Mouse (Mus musculus) midbrain, embryonic 10.5 days (tissue): ENCODE measurements around the gene Otx1. TPM values are rescaled to one million over a fixed set of nuclear protein-coding genes. Genes with fewer than 3 reads are reported as not detected.

ENCODE experiments used
- DNase-seq: peaks from one replicate; pipeline ENCODE4 v3.0.0-alpha.2; 2017; ENCODE audit warnings: low spot score
- H3K27ac ChIP-seq: fragments of 300-500 bp; sonication (generic); replicated peaks from 2 replicates; pipeline ENCODE4 v1.5.1; 2016; ENCODE audit warnings: mild to moderate bottlenecking
- H3K27me3 ChIP-seq: fragments of 300-500 bp; sonication (generic); 2 replicates; pipeline ENCODE4 v1.6.1; 2016; ENCODE audit warnings: low read depth, mild to moderate bottlenecking; ENCODE audit not compliant: poor library complexity, severe bottlenecking
- H3K36me3 ChIP-seq: fragments of 300-500 bp; sonication (generic); 2 replicates; pipeline ENCODE4 v1.6.1; 2016; ENCODE audit warnings: mild to moderate bottlenecking, moderate library complexity
- H3K4me1 ChIP-seq: fragments of 300-500 bp; sonication (generic); 2 replicates; pipeline ENCODE4 v1.6.1; 2016
- H3K4me3 ChIP-seq: fragments of 300-500 bp; sonication (generic); 2 replicates; pipeline ENCODE4 v1.5.1; 2016; ENCODE audit warnings: mild to moderate bottlenecking, moderate library complexity
- H3K9me3 ChIP-seq: fragments of 300-500 bp; sonication (generic); replicated peaks from 2 replicates; pipeline ENCODE4 v1.6.1; 2016; ENCODE audit warnings: mild to moderate bottlenecking
- WGBS: fragments of 180-500 bp; shearing (Covaris S2); methylation state at CpG from one replicate; pipeline ENCODE4 v1.1.7; 2016; 5-methylcytosine and 5-hydroxymethylcytosine counted together
- polyA plus RNA-seq: library from polyadenylated mRNA; unstranded; fragments of >200 nt; fragmentation: Nextera tagmentation; extraction: Ambion mirVana; gene quantifications from 2 replicates; pipeline ENCODE4 v1.2.1, GENCODE M21; 2016

Gene Otx1
- polyA plus RNA-seq, 1 experiment from 2014 or later = 44.5 TPM

- Histone ChIP-seq H3K4me3 (no peak overlapping the region), H3K27me3 (no peaks in the 10 kb centered on the region), H3K36me3 (no peaks in the 10 kb centered on the region), H3K9me3 (no peaks in the 10 kb centered on the region), H3K4me1 (peaks cover 8% of the 10 kb centered on the region; the same call in 1 of the 2 replicates), H3K27ac (no peak overlapping the region)
- DNase-seq = no peak
- WGBS = 92% methylated on average over 3 of the region's 3 CpGs
Observed at GRCm38 (mm10) chr11:21968922-21969321, 33.8 kb downstream of the Otx1 start.

DNA sequence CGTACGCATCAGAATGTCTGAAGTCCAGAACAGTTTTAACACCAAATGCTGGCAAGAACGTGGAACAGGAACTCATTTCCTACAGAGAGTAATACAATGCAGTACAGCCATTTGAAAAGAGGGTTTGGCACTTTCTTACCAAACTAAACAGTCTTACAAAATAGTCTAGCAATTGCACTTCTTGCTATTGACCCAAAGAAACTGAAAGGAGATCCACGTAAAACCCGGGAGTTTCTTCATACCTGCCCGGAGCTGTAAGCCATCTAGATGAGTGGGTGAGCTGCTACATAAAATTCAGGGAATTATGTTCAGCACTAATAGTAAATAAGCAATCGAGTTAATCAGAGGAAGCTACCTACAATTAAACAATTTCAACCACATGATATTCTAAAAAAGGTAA lies 47.5 kb downstream of the Otx1 start:
- 91% methylated on average over 7 of the region's 7 CpGs for WGBS
- Histone ChIP-seq H3K4me3 (no peak overlapping the region), H3K27me3 (no peaks in the 10 kb centered on the region), H3K4me1 (no peaks in the 10 kb centered on the region), H3K9me3 (no peaks in the 10 kb centered on the region; the same call in 1 of the 2 replicates), H3K27ac (no peak overlapping the region), H3K36me3 (no peaks in the 10 kb centered on the region)
- DNase-seq = no peak

GRCm38 (mm10) chr11:21951657-21952237 lies 51.0 kb downstream of the Otx1 start:
- no peaks in the 10 kb centered on the region for H3K36me3 ChIP-seq
- H3K9me3 ChIP-seq = no peaks in the 10 kb centered on the region; the same call in 1 of the 2 replicates
- H3K27ac ChIP-seq = no peak overlapping the region
- H3K4me1 ChIP-seq = no peaks in the 10 kb centered on the region
- H3K27me3 ChIP-seq = no peaks in the 10 kb centered on the region
- 94% methylated on average over 2 of the region's 2 CpGs for WGBS
- no peak for DNase-seq
- no peak overlapping the region for H3K4me3 ChIP-seq

- no peak for DNase-seq
- no peak overlapping the region for H3K27ac ChIP-seq
- H3K36me3 ChIP-seq = no peaks in the 10 kb centered on the region
- H3K27me3 ChIP-seq = no peaks in the 10 kb centered on the region
- H3K4me1 ChIP-seq = no peaks in the 10 kb centered on the region
- H3K4me3 ChIP-seq = no peak overlapping the region
- no peaks in the 10 kb centered on the region; the same call in 1 of the 2 replicates for H3K9me3 ChIP-seq
Observed at GRCm38 (mm10) chr11:21950094-21950493, 52.6 kb downstream of the Otx1 start.
